Mouse (Mus musculus): ENCODE results near the gene Haus2. TPM values are rescaled to one million over a fixed set of nuclear protein-coding genes. Genes with fewer than 3 reads are reported as not detected.
A peak's percentile ranks its signal among the peaks of the same experiment; 100 is the strongest.

Haus2 gene
- polyA plus RNA-seq, 1 experiment from 2014 or later = 14.1 TPM

DNA sequence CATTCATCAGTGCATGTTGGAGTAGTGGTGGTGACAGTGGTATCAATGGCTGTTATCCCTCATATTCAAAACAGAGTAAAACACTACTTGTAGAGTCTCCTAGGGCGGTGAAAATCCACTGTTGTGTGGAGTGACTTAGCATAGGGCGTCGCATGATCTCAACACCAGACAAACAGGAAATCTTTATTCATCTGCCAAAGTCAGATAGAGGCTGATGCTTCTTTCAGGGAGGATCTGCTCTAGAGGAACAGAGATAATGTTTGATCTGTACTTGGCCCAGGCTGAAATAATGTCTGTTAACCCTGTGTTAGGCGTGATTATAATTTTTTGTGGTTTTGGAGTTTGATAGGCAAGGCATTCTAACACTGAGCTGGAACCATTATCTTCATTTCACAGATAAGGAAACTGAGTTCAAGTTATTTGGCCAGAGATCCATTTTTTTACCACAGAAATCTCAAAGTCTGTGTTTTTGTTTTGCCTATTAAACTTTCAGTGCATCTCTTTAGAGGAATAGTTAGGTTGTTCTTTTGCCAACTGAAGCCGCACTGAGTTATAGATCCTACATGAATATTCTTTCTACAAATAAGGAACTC lies 51.4 kb downstream of the Haus2 start:
- H3K4me2 ChIP-seq (ENCODE audit: low read length) = no peak overlapping the region
- no peaks in the 10 kb centered on the region for H3K27me3 ChIP-seq (ENCODE audit: insufficient read depth, low read length)
- no peak for ATAC-seq (replicated peaks; ENCODE audit: low FRiP score, low read depth)
- 0 out of 2 replicates have a peak overlapping the region, but pooled peaks have one; percentile 47 for H3K27ac ChIP-seq
- no peak overlapping the region for H3K9ac ChIP-seq (ENCODE audit: low read depth, low read length)
- no peak for TF ChIP-seq CTCF (IDR thresholded peaks at IDR 0.05; ENCODE audit: low read depth)
- no peak overlapping the region for H3K4me3 ChIP-seq (replicated peaks; ENCODE audit: low read depth, low read length)
- H3K36me3 ChIP-seq (ENCODE audit: insufficient read depth, low read length) = no peaks in the 10 kb centered on the region
- DNase-seq (ENCODE audit: low spot score) = peak; percentile 25
- WGBS = 74% methylated on average over 5 of the region's 5 CpGs
- no peaks in the 10 kb centered on the region for H3K4me1 ChIP-seq (replicated peaks; ENCODE audit: insufficient read depth, low read length)
- no peaks in the 10 kb centered on the region for H3K9me3 ChIP-seq (replicated peaks; ENCODE audit: low read length)

DNA sequence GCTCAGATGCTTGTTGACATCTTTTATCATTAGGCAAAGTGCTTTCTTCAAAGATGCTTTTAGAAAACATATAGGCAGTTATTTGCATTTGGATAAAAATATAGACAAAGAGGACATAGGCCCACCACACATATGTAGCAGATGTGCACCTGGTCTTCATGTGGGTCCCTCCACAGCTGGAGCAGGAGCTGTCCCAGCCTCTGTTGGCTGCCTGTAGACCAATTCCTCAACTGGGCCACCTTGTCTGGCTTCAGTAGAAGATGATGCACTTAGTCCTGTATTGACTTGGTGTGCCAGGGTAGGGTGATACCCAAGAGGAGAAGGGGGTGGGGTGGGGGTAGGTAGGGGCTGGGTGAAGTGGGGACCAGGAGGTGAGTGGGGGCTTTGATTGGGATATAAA lies 53.6 kb downstream of the Haus2 start:
- no peaks in the 10 kb centered on the region for H3K36me3 ChIP-seq (ENCODE audit: insufficient read depth, low read length)
- ATAC-seq (replicated peaks; ENCODE audit: low FRiP score, low read depth) (no peak), DNase-seq (ENCODE audit: low spot score) (no peak)
- no peaks in the 10 kb centered on the region for H3K27me3 ChIP-seq (ENCODE audit: insufficient read depth, low read length)
- H3K9ac ChIP-seq (ENCODE audit: low read depth, low read length) = no peak overlapping the region
- no peak for TF ChIP-seq CTCF (IDR thresholded peaks at IDR 0.05; ENCODE audit: low read depth)
- H3K9me3 ChIP-seq (replicated peaks; ENCODE audit: low read length) = no peaks in the 10 kb centered on the region
- no peak overlapping the region for H3K27ac ChIP-seq
- no peak overlapping the region for H3K4me3 ChIP-seq (replicated peaks; ENCODE audit: low read depth, low read length)
- no peak overlapping the region for H3K4me2 ChIP-seq (ENCODE audit: low read length)
- H3K4me1 ChIP-seq (replicated peaks; ENCODE audit: insufficient read depth, low read length) = no peaks in the 10 kb centered on the region

DNA sequence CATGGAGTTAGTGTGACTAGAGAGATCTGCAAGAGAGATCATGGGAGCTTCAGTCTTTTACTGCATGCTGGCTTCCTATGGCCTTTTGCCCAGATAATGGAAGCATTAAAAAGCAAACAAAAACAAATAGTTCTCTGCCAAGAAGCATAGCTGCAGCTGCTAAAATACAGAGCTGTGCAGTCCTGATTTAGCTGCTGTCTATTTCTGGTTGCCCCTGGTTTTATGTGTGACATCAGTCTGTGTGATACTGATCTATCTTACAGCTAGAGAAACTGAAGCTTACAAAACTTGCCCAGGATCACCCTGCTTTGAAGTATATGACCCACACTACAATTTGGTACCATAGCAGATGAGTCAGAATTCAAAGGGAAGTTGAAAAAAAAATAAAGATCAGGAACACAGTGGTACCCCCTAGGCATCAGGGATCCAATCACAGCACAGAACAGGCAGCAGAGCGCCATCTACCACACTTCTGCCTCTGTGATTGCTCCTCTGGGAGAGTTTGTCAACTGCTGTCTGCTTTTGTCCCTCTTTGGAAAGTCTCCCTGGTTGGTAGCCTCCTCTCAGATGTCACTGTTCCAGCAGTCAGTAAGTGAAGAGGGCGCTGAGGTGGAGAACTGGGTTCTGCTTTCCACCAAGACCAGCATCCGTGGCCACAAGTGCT lies 54.4 kb downstream of the Haus2 start:
- H3K4me3 ChIP-seq (replicated peaks; ENCODE audit: low read depth, low read length) = no peak overlapping the region
- 64% methylated on average over 3 of the region's 3 CpGs for WGBS
- TF ChIP-seq CTCF (IDR thresholded peaks at IDR 0.05; ENCODE audit: low read depth) = no peak
- no peak overlapping the region for H3K4me2 ChIP-seq (ENCODE audit: low read length)
- no peaks in the 10 kb centered on the region for H3K27me3 ChIP-seq (ENCODE audit: insufficient read depth, low read length)
- no peak overlapping the region for H3K9ac ChIP-seq (ENCODE audit: low read depth, low read length)
- no peaks in the 10 kb centered on the region for H3K9me3 ChIP-seq (replicated peaks; ENCODE audit: low read length)
- peak; percentile 53 for DNase-seq (ENCODE audit: low spot score)
- ATAC-seq (replicated peaks; ENCODE audit: low FRiP score, low read depth) = no peak
- peak overlapping the region; percentile 40; the same call in 1 of the 2 replicates for H3K27ac ChIP-seq
- no peaks in the 10 kb centered on the region for H3K36me3 ChIP-seq (ENCODE audit: insufficient read depth, low read length)
- H3K4me1 ChIP-seq (replicated peaks; ENCODE audit: insufficient read depth, low read length) = no peaks in the 10 kb centered on the region

DNA sequence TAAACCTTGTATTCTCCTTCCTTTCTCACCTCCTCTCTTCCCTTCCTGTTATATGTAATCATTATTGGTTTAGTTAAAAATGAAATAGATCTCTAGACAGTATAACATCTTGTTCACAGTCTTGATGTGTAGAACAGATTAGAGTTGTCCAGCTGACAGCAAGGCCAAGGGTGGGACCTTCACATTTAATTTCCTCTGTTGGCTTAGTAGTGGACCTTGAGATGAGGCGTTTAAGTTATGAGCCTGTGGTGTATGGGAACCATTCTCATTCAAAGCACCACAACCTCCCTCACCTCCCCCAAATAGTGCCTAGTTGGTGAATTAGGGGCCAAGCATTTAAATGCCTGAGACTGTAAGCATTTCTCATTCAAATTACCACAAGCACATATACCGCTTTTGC lies 58.3 kb downstream of the Haus2 start:
- Histone ChIP-seq H3K27ac (no peak overlapping the region), H3K4me2 (ENCODE audit: low read length) (no peak overlapping the region), H3K36me3 (ENCODE audit: insufficient read depth, low read length) (no peaks in the 10 kb centered on the region), H3K4me1 (replicated peaks; ENCODE audit: insufficient read depth, low read length) (no peaks in the 10 kb centered on the region), H3K9ac (ENCODE audit: low read depth, low read length) (no peak overlapping the region), H3K4me3 (replicated peaks; ENCODE audit: low read depth, low read length) (no peak overlapping the region), H3K9me3 (replicated peaks; ENCODE audit: low read length) (no peaks in the 10 kb centered on the region), H3K27me3 (ENCODE audit: insufficient read depth, low read length) (no peaks in the 10 kb centered on the region)
- DNase-seq (ENCODE audit: low spot score) (no peak), ATAC-seq (replicated peaks; ENCODE audit: low FRiP score, low read depth) (no peak)
- 75% methylated on average over 2 of the region's 2 CpGs for WGBS
- TF ChIP-seq CTCF (IDR thresholded peaks at IDR 0.05; ENCODE audit: low read depth) = no peak

DNA sequence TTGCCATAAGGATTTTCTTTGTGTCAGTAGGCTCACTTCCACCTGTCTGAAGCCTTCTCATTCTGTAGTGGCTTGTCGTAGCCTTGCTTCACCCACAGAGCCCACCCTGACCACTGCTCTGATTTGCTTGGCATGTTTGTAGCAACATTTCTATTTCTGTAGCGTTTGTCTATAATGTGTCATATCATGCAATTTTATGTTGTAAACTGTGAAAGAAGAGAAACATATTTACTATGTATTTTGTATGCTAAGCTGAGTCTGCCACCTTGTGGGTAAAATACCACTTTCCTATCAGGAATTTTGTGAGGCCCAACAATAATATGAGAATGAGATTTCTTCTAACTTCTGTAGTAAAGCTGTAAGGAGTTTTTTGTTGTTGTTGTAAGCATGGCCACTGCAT lies 61.1 kb downstream of the Haus2 start:
- ATAC-seq (replicated peaks; ENCODE audit: low FRiP score, low read depth) (no peak), DNase-seq (ENCODE audit: low spot score) (peak; percentile 56)
- WGBS = 72% methylated on average over 2 of the region's 2 CpGs
- no peaks in the 10 kb centered on the region for H3K4me1 ChIP-seq (replicated peaks; ENCODE audit: insufficient read depth, low read length)
- H3K27ac ChIP-seq = no peak overlapping the region
- no peak overlapping the region for H3K4me3 ChIP-seq (replicated peaks; ENCODE audit: low read depth, low read length)
- no peak overlapping the region for H3K4me2 ChIP-seq (ENCODE audit: low read length)
- TF ChIP-seq CTCF (IDR thresholded peaks at IDR 0.05; ENCODE audit: low read depth) = peak; percentile 69
- H3K36me3 ChIP-seq (ENCODE audit: insufficient read depth, low read length) = no peaks in the 10 kb centered on the region
- no peaks in the 10 kb centered on the region for H3K27me3 ChIP-seq (ENCODE audit: insufficient read depth, low read length)
- no peak overlapping the region for H3K9ac ChIP-seq (ENCODE audit: low read depth, low read length)
- no peaks in the 10 kb centered on the region for H3K9me3 ChIP-seq (replicated peaks; ENCODE audit: low read length)

Other genes starting within 250 kb of the Haus2 start
- gene Ganc, start 205.5 kb upstream of the Haus2 start, polyA plus RNA-seq (2015; fragmentation: Nextera tagmentation; extraction: Ambion mirVana) = 13.5 and 13.7 TPM in 2 replicates
- gene Tmem87a, start 205.3 kb upstream of the Haus2 start, polyA plus RNA-seq (2015; fragmentation: Nextera tagmentation; extraction: Ambion mirVana) = 10.4 and 12.0 TPM in 2 replicates
- 1.6 and 2.0 TPM in 2 replicates for gene Capn3, start 153.4 kb upstream of the Haus2 start, polyA plus RNA-seq (2015; fragmentation: Nextera tagmentation; extraction: Ambion mirVana)
- gene Zfp106, start 45.5 kb upstream of the Haus2 start, polyA plus RNA-seq (2015; fragmentation: Nextera tagmentation; extraction: Ambion mirVana) = 32.5 and 36.5 TPM in 2 replicates
- gene Snap23, start 41.7 kb upstream of the Haus2 start, polyA plus RNA-seq (2015; fragmentation: Nextera tagmentation; extraction: Ambion mirVana) = 36.3 and 39.5 TPM in 2 replicates
- 19.2 and 20.8 TPM in 2 replicates for gene Lrrc57, start 137 bp downstream of the Haus2 start, polyA plus RNA-seq (2015; fragmentation: Nextera tagmentation; extraction: Ambion mirVana)
- 4.3 and 4.5 TPM in 2 replicates for gene Stard9, start 19.7 kb downstream of the Haus2 start, polyA plus RNA-seq (2015; fragmentation: Nextera tagmentation; extraction: Ambion mirVana)
- gene Cdan1, start 240.7 kb downstream of the Haus2 start, polyA plus RNA-seq (2015; fragmentation: Nextera tagmentation; extraction: Ambion mirVana) = 3.8 and 4.8 TPM in 2 replicates
- gene Ttbk2, start 241.2 kb downstream of the Haus2 start, polyA plus RNA-seq (2015; fragmentation: Nextera tagmentation; extraction: Ambion mirVana) = 2.2 and 2.3 TPM in 2 replicates